Mouse (Mus musculus) CH12.LX (cell line): ENCODE measurements around the gene Slc24a3. TPM values are rescaled to one million over a fixed set of nuclear protein-coding genes. Genes with fewer than 3 reads are reported as not detected.

Source experiments
- DNase-seq: peaks from one replicate; pipeline ENCODE4 v3.0.0-alpha.2; 2013; ENCODE audit errors: extremely low read depth
- H3K27ac ChIP-seq: 2 replicates; pipeline ENCODE4 v1.5.1; 2012; ENCODE audit warnings: low read depth, mild to moderate bottlenecking, control low read depth, moderate library complexity; ENCODE audit not compliant: insufficient read depth
- H3K27me3 ChIP-seq: replicated peaks from 2 replicates; pipeline ENCODE3; 2012; ENCODE audit warnings: inconsistent platforms
- H3K36me3 ChIP-seq, 2 experiments: replicated peaks in 1 of 2; 2 replicates each; pipeline versions ENCODE3 to v1.6.1; 2012; ENCODE audit warnings: inconsistent platforms in 1 of 2, low read length in 1 of 2, mild to moderate bottlenecking in 1 of 2, mixed read lengths in 1 of 2, moderate library complexity in 1 of 2; ENCODE audit not compliant: control insufficient read depth in 1 of 2, insufficient read depth in 1 of 2
- H3K4me1 ChIP-seq, 2 experiments: 2 replicates each; pipeline ENCODE4 v1.6.1; 2012; ENCODE audit warnings: inconsistent platforms in 1 of 2, moderate library complexity in 1 of 2; ENCODE audit not compliant: insufficient read depth in 2 of 2, control insufficient read depth in 1 of 2
- H3K4me2 ChIP-seq: 2 replicates; pipeline ENCODE4 v1.6.1; 2012; ENCODE audit warnings: low read depth, mild to moderate bottlenecking, control low read depth; ENCODE audit not compliant: poor library complexity, insufficient read depth, severe bottlenecking
- H3K4me3 ChIP-seq, 3 experiments: fragments of 150-350 bp in 1 of 3; sonication (generic) in 1 of 3; replicated peaks in 1 of 3; 2 replicates each; pipeline versions ENCODE3 to v1.5.1; 2011 to 2012; ENCODE audit warnings: low read depth in 2 of 3, low read length in 2 of 3, mild to moderate bottlenecking in 2 of 3, moderate library complexity in 2 of 3, control low read depth in 1 of 3, improper control_type of control experiment in 1 of 3, inconsistent platforms in 1 of 3, mixed read lengths in 1 of 3; ENCODE audit not compliant: poor library complexity in 1 of 3
- H3K79me2 ChIP-seq: replicated peaks from 2 replicates; pipeline ENCODE4 v1.6.1; 2012; ENCODE audit warnings: mild to moderate bottlenecking, moderate library complexity; ENCODE audit not compliant: control insufficient read depth, poor library complexity, insufficient read depth, severe bottlenecking; ENCODE audit errors: extremely low read depth
- H3K9ac ChIP-seq: 2 replicates; pipeline ENCODE4 v1.6.1; 2012; ENCODE audit warnings: low read depth, mild to moderate bottlenecking, control low read depth, moderate library complexity; ENCODE audit not compliant: insufficient read depth
- H3K9me3 ChIP-seq: replicated peaks from 2 replicates; pipeline ENCODE3; 2012; ENCODE audit warnings: low read length, inconsistent platforms, mixed read lengths
- CHD1 ChIP-seq: IDR thresholded peaks from 2 replicates; pipeline ENCODE4 v1.6.1; 2012; ENCODE audit warnings: low read depth, low read length, improper control_type of control experiment, inconsistent platforms
- CHD2 ChIP-seq: IDR thresholded peaks from 2 replicates; pipeline ENCODE4 v1.6.1; 2011; ENCODE audit warnings: low read length, improper control_type of control experiment
- CTCF ChIP-seq, 2 experiments: IDR thresholded peaks in 1 of 2; conservative IDR thresholded peaks in 1 of 2; 2 replicates each; pipeline ENCODE4 v1.5.1; 2011 to 2012; ENCODE audit warnings: low read depth in 2 of 2, low read length in 2 of 2, improper control_type of control experiment in 1 of 2, inconsistent platforms in 1 of 2, mild to moderate bottlenecking in 1 of 2, moderate library complexity in 1 of 2
- E2F4 ChIP-seq: IDR thresholded peaks from 2 replicates; pipeline ENCODE4 v1.6.1; 2011; ENCODE audit warnings: low read depth, low read length, improper control_type of control experiment; ENCODE audit not compliant: insufficient replicate concordance
- EP300 ChIP-seq: IDR thresholded peaks from 2 replicates; pipeline ENCODE4 v1.6.1; 2011; ENCODE audit warnings: low read length, improper control_type of control experiment
- ETS1 ChIP-seq: conservative IDR thresholded peaks from 2 replicates; pipeline ENCODE4 v1.6.1; 2012; ENCODE audit warnings: low read depth, mild to moderate bottlenecking, inconsistent platforms, low read length, improper control_type of control experiment, moderate library complexity
- GABPA ChIP-seq: IDR thresholded peaks from 2 replicates; pipeline ENCODE4 v1.6.1; 2012; ENCODE audit warnings: low read depth, low read length, improper control_type of control experiment, inconsistent platforms; ENCODE audit not compliant: insufficient replicate concordance
- HCFC1 ChIP-seq: IDR thresholded peaks from 2 replicates; pipeline ENCODE4 v1.6.1; 2012; ENCODE audit warnings: low read depth, mild to moderate bottlenecking, inconsistent platforms, low read length, improper control_type of control experiment
- IRF4 ChIP-seq: IDR thresholded peaks from 2 replicates; pipeline ENCODE4 v1.6.1; 2014; ENCODE audit warnings: low read depth, mild to moderate bottlenecking, inconsistent platforms, low read length, improper control_type of control experiment
- KAT2A ChIP-seq: IDR thresholded peaks from 2 replicates; pipeline ENCODE4 v1.6.1; 2012; ENCODE audit warnings: low read length, improper control_type of control experiment, inconsistent platforms; ENCODE audit not compliant: insufficient replicate concordance
- MAFK ChIP-seq: IDR thresholded peaks from 2 replicates; pipeline ENCODE4 v1.6.1; 2011; ENCODE audit warnings: low read length, improper control_type of control experiment; ENCODE audit not compliant: insufficient replicate concordance
- MAX ChIP-seq: IDR thresholded peaks from 2 replicates; pipeline ENCODE4 v1.6.1; 2011; ENCODE audit warnings: low read length, improper control_type of control experiment
- MEF2A ChIP-seq: IDR thresholded peaks from 2 replicates; pipeline ENCODE4 v1.6.1; 2014; ENCODE audit warnings: low read depth, mild to moderate bottlenecking, inconsistent platforms, low read length, improper control_type of control experiment, borderline replicate concordance
- MXI1 ChIP-seq: IDR thresholded peaks from 2 replicates; pipeline ENCODE4 v1.6.1; 2011; ENCODE audit warnings: mild to moderate bottlenecking, low read depth, low read length, improper control_type of control experiment
- MYC ChIP-seq: IDR thresholded peaks from 2 replicates; pipeline ENCODE4 v1.6.1; 2011; ENCODE audit warnings: low read depth, mild to moderate bottlenecking, improper control_type of control experiment, low read length
- NELFE ChIP-seq: IDR thresholded peaks from 2 replicates; pipeline ENCODE4 v1.6.1; 2011; ENCODE audit warnings: low read depth, low read length, improper control_type of control experiment
- RAD21 ChIP-seq: IDR thresholded peaks from 2 replicates; pipeline ENCODE4 v1.6.1; 2011; ENCODE audit warnings: low read depth, mild to moderate bottlenecking, low read length, improper control_type of control experiment, moderate library complexity
- RCOR1 ChIP-seq: conservative IDR thresholded peaks from 2 replicates; pipeline ENCODE4 v1.6.1; 2012; ENCODE audit warnings: low read depth, mild to moderate bottlenecking, inconsistent platforms, low read length, improper control_type of control experiment
- SIN3A ChIP-seq: IDR thresholded peaks from 2 replicates; pipeline ENCODE4 v1.6.1; 2012; ENCODE audit warnings: low read length, improper control_type of control experiment, inconsistent platforms
- SMC3 ChIP-seq: IDR thresholded peaks from 2 replicates; pipeline ENCODE4 v1.6.1; 2011; ENCODE audit warnings: low read depth, low read length, improper control_type of control experiment
- USF1 ChIP-seq: IDR thresholded peaks from 2 replicates; pipeline ENCODE4 v1.6.1; 2014; ENCODE audit warnings: low read depth, mild to moderate bottlenecking, inconsistent platforms, low read length, improper control_type of control experiment
- USF2 ChIP-seq: conservative IDR thresholded peaks from 2 replicates; pipeline ENCODE4 v1.6.1; 2011; ENCODE audit warnings: low read depth, low read length, improper control_type of control experiment
- ZC3H11A ChIP-seq: IDR thresholded peaks from 2 replicates; pipeline ENCODE4 v1.6.1; 2012; ENCODE audit warnings: low read depth, mild to moderate bottlenecking, inconsistent platforms, low read length, improper control_type of control experiment
- ZKSCAN1 ChIP-seq: IDR thresholded peaks from 2 replicates; pipeline ENCODE4 v1.6.1; 2012; ENCODE audit warnings: low read depth, inconsistent platforms, low read length, improper control_type of control experiment, borderline replicate concordance
- ZMIZ1 ChIP-seq: IDR thresholded peaks from 2 replicates; pipeline ENCODE4 v1.6.1; 2012; ENCODE audit warnings: low read depth, mild to moderate bottlenecking, inconsistent platforms, low read length, improper control_type of control experiment
- dilution Hi-C: fragments of 300-500 bp; cut with MboI; formaldehyde crosslinking; loops from 2 replicates; pipeline ENCODE4 v1.14.3; 2020; ENCODE audit warnings: low sequenced_read_pairs; ENCODE audit not compliant: extremely low pct_unique_long_range_greater_than_20kb, extremely low pct_ligation_motif_present
- in situ Hi-C: fragments of 300-500 bp; cut with MboI; formaldehyde crosslinking; loops from 3 replicates; pipeline ENCODE4 v1.14.3; 2019; ENCODE audit warnings: low sequenced_read_pairs, low pct_ligation_motif_present, low pct_unique_long_range_greater_than_20kb, mixed read lengths
- polyA plus RNA-seq: library from polyadenylated mRNA; unstranded; fragments of >175 nt; gene quantifications from 2 replicates; pipeline ENCODE4 v1.2.1, GENCODE M21; 2012; ENCODE audit warnings: low read depth; ENCODE audit not compliant: insufficient read length
- total RNA-seq, 2 experiments: library from RNA; depleted of rRNA; stranded (reverse); fragments of 300-350 nt in 1 of 2; fragments of >200 nt in 1 of 2; gene quantifications; 2 replicates each; pipeline ENCODE4 v1.2.3; 2012 to 2014

Gene Slc24a3
- total RNA-seq (2012; rRNA removed) (not detected in 2 replicates), total RNA-seq (2014; rRNA removed) (not detected in 2 replicates), polyA plus RNA-seq (not detected in 2 replicates)

DNA sequence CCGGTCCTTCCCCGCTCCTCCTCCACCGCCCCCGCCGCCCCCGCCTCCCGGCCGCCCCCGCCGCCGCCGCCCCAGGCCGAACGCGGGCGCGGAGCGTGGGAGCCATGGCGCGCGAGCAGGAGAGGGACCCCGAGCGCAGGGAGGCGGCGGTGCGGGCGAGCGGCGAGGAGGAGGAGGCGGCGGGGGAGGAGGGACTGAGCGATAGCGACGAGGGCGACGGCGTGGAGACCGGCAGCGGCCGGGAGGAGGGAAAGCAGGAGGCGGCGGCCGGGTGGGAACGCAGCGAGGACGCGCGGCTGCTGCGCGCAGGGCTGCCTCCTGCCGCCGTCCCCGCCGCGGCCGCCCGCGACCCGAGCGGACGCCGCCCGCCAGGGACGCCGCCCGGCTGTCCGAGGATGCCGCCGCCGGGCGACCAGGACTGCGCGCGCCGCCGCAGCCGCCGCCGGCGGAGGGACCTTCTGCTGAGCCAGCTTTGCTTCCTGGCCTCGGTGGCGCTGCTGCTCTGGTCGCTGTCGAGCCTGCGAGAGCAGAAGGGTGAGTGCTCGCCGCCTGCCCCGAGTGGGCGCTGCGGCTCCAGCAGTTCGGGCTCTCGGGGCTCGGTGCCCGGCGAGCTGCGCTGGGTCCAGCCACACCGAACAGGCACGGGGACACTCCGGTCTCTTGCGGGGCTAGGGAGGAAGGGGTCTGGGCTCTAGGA lies at the start of gene Slc24a3:
TSS of gene Slc24a3 (plus strand) at position 91 of the 697 bp plus-strand sequence.
- TF ChIP-seq IRF4 (no peak), ZC3H11A (no peak), EP300 (no peak), E2F4 (no peak), RCOR1 (no peak)
- Histone ChIP-seq H3K27ac (no peak within 1 kb of the TSS), H3K4me3 (no peak within 1 kb of the TSS), H3K79me2 (no peaks in the 10 kb centered on the region), H3K4me2 (no peak within 1 kb of the TSS), H3K9ac (no peak within 1 kb of the TSS), H3K36me3 (no peaks in the 10 kb centered on the region), H3K9me3 (peaks cover 4% of the 10 kb centered on the region), H3K27me3 (no peaks in the 10 kb centered on the region), H3K4me1 (peaks cover 0 to 14% of the 10 kb centered on the region in 2 experiments; a peak in 1 of 4 replicates)
- in situ Hi-C loops (loop anchor here (10.0 to 25.0 kb wide), 2 partner anchors 347 to 419 kb away; no protein-coding TSS in a partner anchor), dilution Hi-C loops (no loop called here)
- DNase-seq = no peak

DNA sequence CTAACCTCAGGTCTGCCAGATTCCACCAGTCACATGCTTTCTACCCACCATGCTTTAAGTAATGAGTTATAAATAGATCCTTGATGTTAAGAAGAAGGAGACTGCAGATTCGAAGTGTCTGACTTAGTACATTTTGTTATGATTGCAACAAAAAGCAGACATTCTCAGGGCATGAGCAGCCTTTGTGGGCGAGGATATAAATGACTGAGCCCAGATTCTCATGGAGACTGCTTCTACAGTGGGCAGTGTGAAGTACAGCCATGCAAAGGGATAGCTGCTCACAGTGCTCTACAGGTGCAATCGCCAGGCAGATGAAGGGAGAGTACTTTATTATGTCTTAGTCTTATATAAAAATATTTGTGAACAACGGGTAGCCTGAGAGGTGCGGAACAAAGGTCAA lies 49.8 kb upstream of the Slc24a3 start:
- Histone ChIP-seq H3K4me1 (no peaks in the 10 kb centered on the region), H3K79me2 (no peaks in the 10 kb centered on the region), H3K9me3 (no peaks in the 10 kb centered on the region), H3K4me3 (no peak overlapping the region), H3K27ac (no peak overlapping the region), H3K4me2 (no peak overlapping the region), H3K9ac (no peak overlapping the region), H3K27me3 (no peaks in the 10 kb centered on the region), H3K36me3 (no peaks in the 10 kb centered on the region)
- in situ Hi-C loops (no loop called here), dilution Hi-C loops (no loop called here)
- TF ChIP-seq MYC (no peak), HCFC1 (no peak), USF1 (no peak), MAX (no peak)
- no peak for DNase-seq

DNA sequence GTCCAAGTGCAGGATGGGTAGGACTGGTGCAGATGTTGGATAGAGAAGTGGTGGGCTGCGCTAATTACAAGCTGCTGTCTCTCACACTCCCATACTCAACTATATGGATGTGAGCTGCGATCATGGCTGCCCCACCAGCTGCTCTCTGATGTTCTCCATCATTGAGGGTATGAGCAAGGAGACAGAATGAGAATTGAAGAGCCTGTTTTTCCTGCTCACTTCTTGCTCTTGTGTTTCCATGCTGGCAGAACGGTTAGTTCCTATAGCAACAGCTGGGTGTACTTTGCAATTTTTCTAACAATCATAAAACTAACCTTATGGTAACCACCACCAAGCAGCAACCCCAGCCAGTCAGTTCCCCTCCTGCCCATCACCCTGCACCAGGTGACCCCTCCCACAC lies 39.8 kb upstream of the Slc24a3 start:
- Histone ChIP-seq H3K9ac (no peak overlapping the region), H3K36me3 (no peaks in the 10 kb centered on the region), H3K79me2 (no peaks in the 10 kb centered on the region), H3K27me3 (no peaks in the 10 kb centered on the region)
- no peak for DNase-seq
- dilution Hi-C loops = no loop called here
- TF ChIP-seq SMC3 (no peak), NELFE (no peak), RCOR1 (no peak), E2F4 (no peak), KAT2A (no peak), ZC3H11A (no peak), USF2 (no peak), SIN3A (no peak), CTCF (conservative IDR thresholded peaks at IDR 0.05 in 1 of 2, IDR thresholded peaks at IDR 0.05 in 1 of 2; ENCODE audit: low read depth in 2 of 2, low read length in 2 of 2) (no peak), MAFK (no peak), ETS1 (no peak), CHD1 (no peak), MEF2A (no peak), RAD21 (no peak), GABPA (no peak), CHD2 (no peak), USF1 (no peak), ZMIZ1 (no peak), ZKSCAN1 (no peak), MXI1 (no peak)
- TF ChIP-seq, all 38 proteins: peak for 0
- in situ Hi-C loops = no loop called here
- H3K9me3 ChIP-seq = no peaks in the 10 kb centered on the region
- no peak overlapping the region for H3K4me3 ChIP-seq
- H3K27ac ChIP-seq = no peak overlapping the region
- no peaks in the 10 kb centered on the region for H3K4me1 ChIP-seq
- no peak overlapping the region for H3K4me2 ChIP-seq
